Mouse (Mus musculus) T-helper 1 cell (primary cell): ENCODE results near the gene Mbd3.

Experiments
- in situ Hi-C: fragments of 300-600 bp; cut with MboI, MseI; formaldehyde crosslinking; loops from one replicate; pipeline ENCODE4 v1.15.1; 2025; ENCODE audit warnings: high pct_unique_total_duplicates

Mbd3 gene

DNA sequence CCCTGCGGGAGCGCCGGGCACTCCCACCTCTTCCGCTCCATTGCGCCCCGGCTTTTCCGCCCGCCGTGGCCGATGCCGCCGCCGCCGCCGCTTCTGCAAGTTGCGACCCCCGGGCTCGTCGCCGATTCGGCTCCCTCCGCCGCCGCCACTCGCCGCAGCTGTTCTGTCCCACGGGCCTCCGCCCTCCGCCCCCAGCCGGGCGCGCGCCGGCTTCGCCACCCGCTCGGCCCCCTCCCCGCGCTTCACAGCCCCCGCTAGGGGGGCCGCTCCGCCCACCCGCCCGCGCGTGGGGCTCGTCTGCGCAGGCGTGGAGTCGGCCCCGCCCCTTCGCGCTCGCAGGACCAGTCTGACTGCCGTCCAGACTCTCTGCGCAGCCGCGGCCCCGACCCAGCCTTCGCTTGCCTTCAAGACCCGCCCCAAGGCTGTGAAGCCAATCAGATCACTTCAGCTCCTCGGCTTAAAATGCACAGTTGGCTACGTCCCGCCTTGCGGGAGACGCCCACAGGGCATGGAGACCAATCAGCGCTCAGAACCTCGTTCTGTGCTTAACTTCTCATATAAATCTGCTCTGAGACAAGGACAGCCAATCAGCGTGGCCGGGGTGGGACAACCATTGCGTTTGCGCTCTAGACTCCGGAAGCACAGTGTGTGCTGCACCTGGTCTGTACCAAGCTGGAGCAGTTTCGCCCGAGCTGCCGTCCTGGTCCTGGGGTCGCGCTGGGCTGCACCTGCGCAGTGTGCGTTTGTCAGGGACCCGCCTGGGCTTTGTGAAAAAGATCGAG lies at the start of gene Mbd3:
Gene Mbd3, minus strand, starts transcription at position 360 of the 782 bp plus-strand sequence.
- in situ Hi-C loops: no loop called here

DNA sequence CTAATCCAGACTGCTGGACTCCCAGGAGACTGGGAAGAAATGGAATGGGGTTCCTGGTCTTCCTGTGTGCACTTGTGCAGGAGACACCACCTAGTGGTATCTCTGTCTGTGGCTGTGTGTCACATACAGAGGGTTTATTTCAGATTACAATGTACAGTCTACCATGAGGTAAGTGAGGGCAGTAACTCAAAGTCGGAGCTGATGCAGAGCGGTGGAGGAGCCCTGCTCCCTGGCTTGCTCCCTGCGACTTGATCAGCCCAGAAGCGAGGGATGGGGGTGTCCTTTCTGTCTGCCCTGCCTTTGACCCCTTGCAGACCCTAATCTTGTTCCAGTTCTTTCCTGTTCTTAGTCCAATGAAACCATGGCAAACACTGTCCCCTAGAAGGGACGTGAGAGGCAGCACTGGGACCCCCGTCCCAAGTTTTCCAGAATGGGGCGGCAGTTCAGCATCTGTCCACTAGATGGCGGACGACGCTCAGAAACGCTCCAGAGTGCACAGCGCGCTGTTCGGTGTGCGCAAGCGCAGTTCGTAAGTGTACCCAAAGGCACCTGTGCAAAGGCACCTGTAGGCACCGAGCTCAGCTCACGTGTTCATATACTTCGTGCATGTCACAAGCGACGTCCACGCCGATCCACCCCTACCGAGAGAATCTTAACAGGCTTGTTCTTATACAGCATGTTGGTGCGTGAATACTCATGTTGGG lies 46.7 kb upstream of the Mbd3 start:
- in situ Hi-C loops: loop anchor here (5.0 kb wide), 2 partner anchors 61 to 106 kb away; no protein-coding TSS in a partner anchor

DNA sequence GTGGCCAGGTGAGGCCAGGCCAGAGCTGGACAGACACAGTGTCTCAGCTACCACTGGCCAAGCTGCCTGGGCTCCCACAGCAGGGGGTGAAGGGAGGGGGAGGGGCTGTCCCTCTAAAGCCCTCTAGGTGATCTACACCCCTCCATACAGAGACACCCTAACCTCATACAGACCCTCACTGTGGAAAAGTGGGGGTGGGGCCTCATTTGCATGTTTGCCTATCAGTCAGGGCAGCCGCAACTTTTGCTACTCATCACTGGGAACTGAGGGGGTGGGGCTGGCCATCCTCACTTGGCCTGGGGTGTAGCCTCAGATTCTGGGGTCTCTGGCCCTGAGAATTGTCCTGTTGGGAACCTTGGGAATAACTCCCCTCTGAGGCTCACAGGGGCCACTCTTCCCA lies 45.7 kb upstream of the Mbd3 start:
- in situ Hi-C loops: loop anchor here (5.0 kb wide), 2 partner anchors 62 to 107 kb away; no protein-coding TSS in a partner anchor

DNA sequence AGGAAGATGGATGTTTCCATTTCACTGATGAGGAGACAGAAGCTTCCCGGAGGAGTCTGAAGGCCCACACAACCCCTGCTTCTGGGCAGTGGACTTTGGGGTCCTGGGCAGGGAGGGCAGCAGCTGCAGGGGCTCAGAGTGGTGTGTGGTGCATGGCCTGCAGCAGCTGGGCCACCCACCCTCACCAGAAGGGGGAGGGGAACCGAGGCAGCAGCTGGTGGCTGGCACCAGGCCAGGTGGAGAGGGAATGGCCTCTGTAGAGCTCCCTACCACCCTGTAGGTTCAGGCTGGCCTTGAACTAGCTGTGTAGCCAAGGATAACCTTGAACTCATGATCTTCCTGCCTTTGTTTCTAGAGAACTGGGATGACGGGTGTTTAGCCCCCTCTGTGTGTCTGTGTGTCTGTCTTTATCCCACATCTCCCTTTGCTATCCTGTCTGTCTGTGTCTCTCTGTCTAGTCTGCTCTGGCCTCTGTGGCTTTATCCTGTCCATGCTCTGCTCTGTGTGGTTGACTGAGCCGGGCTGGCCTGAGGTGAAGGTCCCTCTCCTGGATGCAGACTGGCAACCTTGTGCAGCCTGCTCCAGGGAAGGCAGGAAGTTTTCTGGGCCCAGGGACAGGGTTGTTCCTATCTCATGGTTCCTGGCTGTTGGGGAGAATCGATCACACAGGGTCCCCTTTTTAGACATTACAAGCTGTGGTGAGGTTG lies 45.1 kb upstream of the Mbd3 start:
- in situ Hi-C loops: loop anchor here (5.0 kb wide), 2 partner anchors 63 to 108 kb away; no protein-coding TSS in a partner anchor

DNA sequence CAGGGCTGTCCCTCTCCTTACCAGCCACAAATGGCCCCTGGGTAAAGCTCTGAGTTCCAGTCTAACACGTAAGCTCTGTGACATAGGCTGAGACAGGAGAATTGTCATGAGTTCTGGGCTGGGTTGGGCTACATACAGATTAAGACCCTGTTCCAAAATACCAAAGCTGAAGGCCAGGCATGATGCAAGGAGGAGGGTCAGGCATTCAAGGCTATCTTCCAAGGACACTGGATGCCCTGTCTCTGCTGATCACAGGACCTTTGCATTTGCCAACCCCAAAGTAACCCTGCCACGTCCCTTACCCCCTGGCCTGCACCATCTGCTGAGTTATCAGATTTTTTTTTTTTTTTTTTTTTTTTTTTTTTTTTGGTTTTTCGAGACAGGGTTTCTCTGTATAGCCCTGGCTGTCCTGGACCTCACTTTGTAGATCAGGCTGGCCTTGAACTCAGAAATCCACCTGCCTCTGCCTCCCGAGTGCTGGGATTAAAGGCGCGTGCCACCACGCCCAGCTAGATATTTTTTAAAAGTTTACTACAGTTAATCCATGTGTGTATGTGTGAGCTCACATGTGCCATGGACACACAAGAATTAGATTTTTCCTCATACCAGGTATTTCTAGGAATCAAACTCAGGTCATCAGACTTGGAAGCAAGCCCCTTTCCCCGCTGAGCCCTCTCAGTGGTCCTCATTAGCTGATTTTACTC lies 44.4 kb upstream of the Mbd3 start:
- in situ Hi-C loops: no loop called here

DNA sequence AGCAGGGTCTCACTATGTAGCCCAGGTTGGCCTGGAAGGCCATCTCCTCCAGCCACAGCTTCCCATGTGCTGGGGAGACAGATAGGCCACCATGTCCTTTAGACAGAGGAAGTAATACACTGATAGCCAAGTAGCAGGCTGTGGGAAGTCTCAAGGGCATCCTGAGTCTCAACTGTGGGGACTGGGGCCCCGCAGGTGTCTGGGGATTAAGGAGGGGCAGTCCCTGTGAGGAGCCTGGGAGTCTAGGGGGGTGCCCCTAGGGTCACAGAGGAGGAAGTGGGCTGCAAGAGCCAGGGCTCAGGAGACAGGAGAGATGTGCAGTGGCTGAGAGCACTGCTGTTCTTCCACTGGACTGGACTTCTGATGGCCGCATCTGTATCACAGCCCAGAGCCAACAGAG lies 43.6 kb upstream of the Mbd3 start:
- in situ Hi-C loops: no loop called here

DNA sequence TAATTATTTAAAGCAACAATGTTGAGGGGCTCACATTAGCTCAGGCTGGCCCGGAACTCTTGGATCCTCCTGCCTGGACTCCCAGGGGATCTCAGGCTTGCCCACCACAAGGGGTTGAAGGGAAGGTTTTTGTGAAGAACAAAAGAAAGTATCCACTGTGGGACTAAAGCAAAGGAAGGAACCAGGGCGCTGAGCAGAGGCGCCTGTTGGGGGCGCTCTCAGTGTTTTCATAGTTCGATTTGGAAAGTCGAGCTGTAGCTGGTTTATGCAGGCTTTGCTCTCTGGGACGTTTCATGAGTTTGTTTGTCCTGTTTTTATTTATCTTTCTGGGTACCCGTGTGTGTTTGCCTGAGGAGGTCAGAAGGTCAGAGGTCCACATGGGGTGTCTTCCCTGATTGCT lies 42.2 kb upstream of the Mbd3 start:
- in situ Hi-C loops: no loop called here

DNA sequence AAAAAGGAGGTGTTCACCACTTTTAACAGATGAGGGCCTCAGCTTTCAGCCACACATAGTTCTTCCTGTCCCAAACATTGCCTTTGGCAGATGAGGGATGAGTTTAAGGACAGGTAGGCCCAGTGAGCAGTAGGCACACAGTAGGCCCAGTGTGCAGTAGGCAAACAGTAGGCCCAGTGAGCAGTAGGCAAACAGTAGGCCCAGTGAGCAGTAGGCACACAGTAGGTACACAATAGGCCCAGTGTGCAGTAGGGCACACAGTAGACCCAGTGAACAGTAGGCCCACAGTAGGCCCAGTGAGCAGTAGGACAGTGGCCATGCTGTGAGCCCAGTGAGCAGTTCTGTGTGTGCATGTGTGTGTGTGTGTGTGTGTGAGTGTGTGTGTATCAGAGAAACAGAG lies 40.7 kb upstream of the Mbd3 start:
- in situ Hi-C loops: no loop called here

DNA sequence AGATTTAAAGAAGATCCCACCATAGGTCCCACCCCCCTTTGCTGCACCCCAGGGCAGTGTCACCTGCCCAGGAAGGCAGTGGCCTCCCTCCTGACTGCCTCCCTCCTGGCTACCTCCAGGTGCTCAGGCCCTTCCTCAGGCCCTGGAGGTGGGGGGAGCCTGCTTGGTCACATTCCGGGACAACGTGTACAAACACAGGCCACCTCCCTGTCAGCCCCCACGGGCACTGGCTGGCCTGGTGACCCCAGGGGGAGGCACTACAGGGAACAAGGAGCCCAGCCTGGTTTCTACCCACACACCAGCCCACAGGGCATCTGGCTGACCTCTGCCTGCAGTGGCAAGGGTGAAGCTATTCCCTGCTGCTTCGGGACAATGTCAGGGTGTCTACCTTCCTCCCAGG lies 38.6 kb upstream of the Mbd3 start:
- in situ Hi-C loops: no loop called here

DNA sequence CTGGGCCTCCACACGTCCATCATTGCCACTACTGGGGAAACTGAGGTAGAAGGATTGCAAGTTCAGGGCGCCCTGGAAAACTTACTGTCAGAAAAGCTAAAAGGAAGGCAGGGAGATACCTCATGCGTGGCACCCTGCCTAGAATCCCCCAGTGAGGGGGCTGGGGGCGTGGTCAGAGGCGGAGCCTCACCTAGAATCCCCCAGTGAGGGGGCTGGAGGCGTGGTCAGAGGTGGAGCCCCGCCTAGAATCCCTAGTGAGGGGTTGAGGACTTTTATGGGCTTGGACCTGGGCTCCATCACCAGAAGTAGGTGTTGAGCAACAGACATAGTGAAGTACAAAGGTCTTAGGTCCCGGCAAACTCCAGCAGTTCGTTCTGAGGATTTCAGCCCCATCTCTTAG lies 36.9 kb upstream of the Mbd3 start:
- in situ Hi-C loops: no loop called here

DNA sequence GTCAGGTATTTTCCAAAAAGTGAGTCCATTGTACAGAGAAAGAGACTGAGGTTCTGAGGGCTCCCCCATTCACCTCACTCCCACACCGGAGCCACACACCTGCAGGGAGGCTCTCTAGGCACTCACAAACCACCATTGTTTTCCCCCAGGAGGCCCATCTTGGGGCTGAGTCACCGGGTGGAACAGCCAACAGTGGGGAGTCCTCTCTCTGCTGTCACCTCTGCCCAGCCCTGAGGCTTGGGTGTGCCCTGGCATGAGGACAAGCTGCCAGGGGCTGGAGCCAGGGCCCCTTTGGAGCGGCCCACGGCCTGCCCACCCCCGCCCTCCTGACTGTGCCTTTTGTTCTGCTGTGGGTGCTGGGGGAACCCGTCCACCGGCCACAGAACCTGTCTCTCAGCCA lies 36.4 kb upstream of the Mbd3 start:
- in situ Hi-C loops: no loop called here

DNA sequence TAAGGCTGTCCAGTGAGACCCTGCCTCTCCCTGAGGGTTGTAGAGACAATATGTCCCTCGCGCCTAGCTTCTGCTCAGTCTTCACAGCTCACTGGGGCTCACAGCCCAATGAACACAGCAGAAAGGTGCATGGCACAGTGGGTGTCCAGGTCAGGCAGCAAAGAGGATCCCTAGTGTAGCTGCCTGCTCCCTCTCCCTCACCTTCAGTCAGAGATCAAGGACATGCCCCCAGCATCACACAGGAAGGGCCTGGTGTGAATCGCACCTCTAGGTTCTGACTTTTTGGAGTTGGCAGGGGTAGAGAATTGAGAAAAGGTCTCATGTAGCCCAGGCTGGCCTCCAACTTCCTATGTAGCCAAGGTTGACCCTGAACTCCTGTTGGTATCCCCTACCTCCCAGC lies 35.5 kb upstream of the Mbd3 start:
- in situ Hi-C loops: no loop called here

DNA sequence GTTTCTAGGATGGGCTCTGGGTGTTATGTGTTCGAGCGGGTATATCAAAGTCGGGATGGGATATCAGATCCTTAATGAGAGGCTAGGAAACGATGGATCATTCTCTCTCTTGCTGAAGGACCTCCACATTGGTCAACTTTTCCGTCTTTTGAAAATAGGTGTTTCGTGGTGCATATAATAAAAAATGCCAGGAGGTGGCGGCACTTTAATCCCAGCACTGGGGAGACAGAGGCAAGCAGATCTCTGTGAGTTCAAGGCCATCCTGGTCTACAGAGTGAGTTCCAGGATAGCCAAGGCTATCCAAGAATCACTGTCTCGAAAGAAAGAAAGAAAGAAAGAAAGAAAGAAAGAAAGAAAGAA lies 34.9 kb upstream of the Mbd3 start:
- in situ Hi-C loops: no loop called here

DNA sequence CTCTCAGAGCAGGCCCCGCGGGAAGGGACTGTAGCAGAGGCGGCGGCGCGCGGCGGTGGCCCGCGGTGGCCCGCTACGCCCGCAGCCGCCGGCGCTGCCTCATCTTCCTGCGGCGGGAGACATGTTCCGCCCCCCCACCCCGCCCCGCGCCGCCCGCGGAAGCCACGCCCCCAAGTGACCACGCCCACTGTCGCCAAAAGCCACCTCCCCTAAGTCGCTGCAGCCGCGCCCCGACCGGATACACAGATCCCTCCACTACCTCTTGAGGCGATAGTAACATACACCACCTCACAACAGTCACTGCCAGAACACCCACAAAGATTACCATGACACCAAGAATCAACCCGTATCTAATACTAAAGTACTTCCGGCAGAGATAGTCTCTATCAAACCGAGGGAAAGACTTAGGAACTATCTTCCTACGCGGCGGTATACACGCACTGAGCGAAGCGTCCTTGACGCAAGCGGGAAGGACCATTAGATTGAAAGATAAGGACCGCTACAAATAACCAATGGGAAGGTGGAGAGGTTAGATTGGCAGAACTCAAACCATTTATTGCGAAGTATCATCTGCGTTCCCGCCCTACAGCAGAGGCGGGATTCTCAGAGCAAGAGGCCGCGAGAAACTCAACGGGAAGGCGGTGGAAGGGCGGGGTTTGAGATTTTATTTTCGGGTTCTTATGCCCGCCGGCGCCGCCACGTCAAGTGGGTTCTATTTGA lies 34.3 kb upstream of the Mbd3 start, which contains the start of gene Tcf3:
Gene Tcf3, minus strand, starts transcription at position 135 of the 720 bp plus-strand sequence.
- in situ Hi-C loops: no loop called here

DNA sequence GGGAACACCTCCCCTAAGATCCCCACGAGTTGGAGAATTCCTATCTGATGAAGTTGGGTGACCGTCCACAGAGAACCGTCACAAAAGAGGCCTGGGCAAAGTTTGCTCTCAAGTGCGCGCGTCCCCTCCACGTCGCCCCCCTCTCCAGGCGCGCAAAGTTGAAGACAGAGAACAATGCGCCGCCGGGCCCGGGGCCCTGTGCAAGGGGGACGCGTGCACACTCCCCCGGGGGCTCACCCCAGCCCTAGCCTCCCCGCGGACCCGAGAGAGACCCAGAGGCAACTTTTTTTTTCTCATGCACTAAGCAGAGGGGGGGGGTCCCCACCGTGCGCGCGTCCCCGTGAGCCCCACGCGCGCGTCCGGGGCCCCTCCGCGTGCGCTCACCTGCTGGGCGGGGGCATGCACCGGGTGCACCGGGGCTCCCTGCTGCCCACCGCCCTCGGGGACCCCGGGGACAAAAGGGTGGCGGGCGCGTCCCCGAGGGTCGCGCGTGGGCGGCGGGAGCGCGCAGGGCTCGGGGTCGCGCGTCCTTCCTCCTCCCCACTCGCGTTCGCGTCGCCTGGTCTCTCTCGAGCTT lies 33.7 kb upstream of the Mbd3 start:
- in situ Hi-C loops: no loop called here

DNA sequence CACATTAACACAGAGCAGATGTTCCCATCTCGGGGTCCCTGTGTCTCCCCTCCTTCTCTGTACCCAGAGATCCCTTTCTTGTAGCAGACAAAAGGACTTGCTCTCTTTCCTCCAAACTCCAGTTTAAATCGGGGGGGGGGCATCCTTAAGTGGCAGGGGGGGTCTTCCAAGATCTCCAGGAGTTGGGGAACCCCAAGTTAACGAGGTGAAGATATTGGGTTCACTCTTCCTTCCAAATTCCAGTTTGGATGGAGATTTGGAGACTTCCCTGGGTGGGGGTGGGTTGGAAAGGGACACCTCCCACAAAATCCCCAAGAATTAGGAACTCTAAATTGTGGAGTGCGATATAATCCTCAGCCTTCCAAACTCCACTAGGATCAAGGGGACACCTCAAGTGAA lies 33.0 kb upstream of the Mbd3 start:
- in situ Hi-C loops: no loop called here

DNA sequence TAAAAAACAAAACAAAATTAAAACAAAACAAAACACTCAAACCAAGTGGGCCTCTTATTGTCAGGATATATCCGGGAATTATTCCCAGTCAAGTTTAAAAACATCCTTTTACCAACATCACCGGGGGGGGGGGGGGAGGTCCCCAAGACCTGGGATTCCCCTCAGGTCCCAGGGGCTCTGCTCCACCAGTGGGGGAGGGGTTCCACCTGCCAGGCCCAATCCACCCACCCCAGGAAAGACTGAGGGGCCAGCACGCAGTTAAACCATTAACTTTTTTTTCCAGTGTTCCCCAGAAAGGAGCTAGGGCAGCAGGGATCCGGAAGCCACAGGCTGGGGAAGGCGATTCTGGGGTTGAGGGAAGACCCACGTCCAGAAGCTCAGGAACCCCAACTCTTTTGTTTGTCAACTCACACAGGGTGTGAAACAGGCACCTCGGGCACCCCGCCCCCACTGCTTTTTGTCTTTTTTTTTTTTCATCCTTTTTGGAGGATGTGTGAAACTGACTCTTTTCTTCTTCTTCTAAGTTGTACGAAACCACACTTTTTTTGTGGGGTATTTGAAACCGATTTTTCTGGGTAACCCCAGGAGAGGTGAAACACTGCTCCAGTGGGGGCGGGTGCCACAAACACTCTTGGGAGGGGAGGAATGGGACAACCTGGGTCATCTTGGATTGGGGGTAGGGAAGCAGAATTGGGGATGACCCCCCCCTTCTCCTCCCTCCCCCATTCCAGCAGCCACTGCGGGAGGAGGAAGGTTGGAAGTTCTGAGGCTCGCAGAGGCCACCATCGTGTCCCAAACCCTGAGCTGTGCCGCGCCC lies 32.4 kb upstream of the Mbd3 start:
- in situ Hi-C loops: no loop called here

DNA sequence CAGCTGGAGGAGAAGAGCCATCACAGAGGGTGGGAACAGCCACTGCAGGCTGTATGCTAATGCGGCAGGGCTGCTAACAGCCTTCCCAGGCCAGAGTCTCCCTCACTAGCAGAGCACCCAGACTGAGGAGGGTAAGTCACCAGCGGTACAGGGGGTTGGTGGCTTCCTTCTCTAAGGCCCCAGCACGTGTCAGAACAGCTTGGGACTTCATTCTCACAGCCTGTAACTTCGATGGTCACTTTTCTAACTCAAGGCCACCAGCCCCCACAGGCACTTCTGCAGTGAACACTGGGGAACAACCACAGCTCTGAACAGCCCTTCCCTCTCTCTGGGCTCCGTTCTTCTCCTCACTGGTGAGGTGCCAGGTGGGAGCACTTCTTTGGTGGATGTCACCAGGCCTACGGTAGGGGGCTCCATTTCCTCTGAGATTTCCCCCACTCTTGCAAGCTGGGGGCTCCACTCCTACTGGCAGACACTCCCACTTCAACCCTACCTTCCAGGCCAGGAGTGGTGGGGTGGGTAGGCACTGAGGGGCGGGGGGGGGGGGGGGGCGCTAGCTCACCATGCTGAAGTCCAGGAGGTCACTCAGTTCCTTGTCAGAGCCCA lies 31.1 kb upstream of the Mbd3 start:
- in situ Hi-C loops: no loop called here

DNA sequence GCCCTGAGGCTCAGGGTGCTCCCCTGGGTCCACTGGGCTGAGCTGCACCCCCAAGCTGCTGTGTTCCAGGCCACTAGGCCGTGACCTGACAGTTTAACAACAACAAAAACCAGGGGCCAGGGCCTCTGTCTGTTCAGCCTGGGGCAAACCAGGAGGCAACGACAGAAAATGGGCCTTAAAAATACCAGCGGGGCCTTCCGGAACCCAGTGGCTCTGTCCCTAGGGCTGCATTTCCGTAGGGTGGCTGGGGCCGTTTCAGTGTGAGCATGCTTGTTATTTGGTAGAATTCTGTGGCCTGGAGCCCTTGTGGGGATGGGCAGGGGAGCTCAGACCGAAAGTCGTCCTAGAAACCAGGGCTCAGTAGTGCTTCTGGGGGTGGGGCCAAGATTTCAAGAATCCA lies 30.4 kb upstream of the Mbd3 start:
- in situ Hi-C loops: no loop called here

DNA sequence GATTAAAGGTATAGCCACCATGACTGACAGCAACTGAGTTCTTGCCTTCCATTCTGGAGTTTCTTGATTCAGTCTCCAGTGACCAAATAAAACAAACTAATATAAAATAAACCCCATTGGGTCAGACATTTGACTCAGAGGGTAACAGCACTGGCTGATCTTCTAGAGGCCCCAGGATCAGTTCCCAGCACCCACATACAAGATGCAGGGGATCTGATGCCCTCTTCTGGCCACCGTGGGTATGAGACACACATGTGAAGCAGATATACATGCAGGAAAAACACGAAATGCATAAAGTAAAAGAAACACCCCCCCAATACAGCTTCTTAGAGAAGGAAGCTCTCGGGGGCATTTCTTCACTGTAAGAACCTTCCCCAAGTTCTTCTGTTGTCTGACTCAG lies 25.7 kb upstream of the Mbd3 start:
- in situ Hi-C loops: no loop called here
